Mouse (Mus musculus) hindbrain, postnatal 0 days (tissue): Measurements from ENCODE around the gene Ccdc69. TPM values are rescaled to one million over a fixed set of nuclear protein-coding genes. Genes with fewer than 3 reads are reported as not detected.

Source experiments
- ATAC-seq: fragments of 200-750 bp; cut with Nextera tagmentation; 2 replicates; pipeline ENCODE4 v1.8.0; 2017; ENCODE audit warnings: mild to moderate bottlenecking, moderate TSS enrichment, moderate library complexity
- DNase-seq: peaks from one replicate; pipeline ENCODE4 v3.0.0-alpha.2; 2015; ENCODE audit warnings: low spot score
- H3K27ac ChIP-seq: fragments of 300-500 bp; sonication (generic); 2 replicates; pipeline ENCODE4 v1.5.1; 2014; ENCODE audit warnings: mild to moderate bottlenecking
- H3K27me3 ChIP-seq: fragments of 300-500 bp; sonication (generic); 2 replicates; pipeline ENCODE4 v1.6.1; 2014; ENCODE audit warnings: low read length, mixed read lengths; ENCODE audit not compliant: insufficient read depth
- H3K36me3 ChIP-seq: fragments of 300-500 bp; sonication (generic); 2 replicates; pipeline ENCODE4 v1.6.1; 2014; ENCODE audit warnings: low read length, mixed read lengths; ENCODE audit not compliant: insufficient read depth
- H3K4me1 ChIP-seq: fragments of 300-500 bp; sonication (generic); 2 replicates; pipeline ENCODE4 v1.6.1; 2014; ENCODE audit warnings: antibody characterized with exemption, low read length, mixed read lengths; ENCODE audit not compliant: insufficient read depth
- H3K4me2 ChIP-seq: fragments of 300-500 bp; sonication (generic); 2 replicates; pipeline ENCODE4 v1.6.1; 2014; ENCODE audit warnings: low read depth, mild to moderate bottlenecking, low read length, moderate library complexity, mixed read lengths
- H3K4me3 ChIP-seq: fragments of 300-500 bp; sonication (generic); 2 replicates; pipeline ENCODE4 v1.5.1; 2014; ENCODE audit warnings: low read length
- H3K9ac ChIP-seq: fragments of 300-500 bp; sonication (generic); replicated peaks from 2 replicates; pipeline ENCODE4 v1.6.1; 2014; ENCODE audit warnings: mild to moderate bottlenecking, low read length, moderate library complexity, mixed read lengths
- H3K9me3 ChIP-seq: fragments of 300-500 bp; sonication (generic); 2 replicates; pipeline ENCODE4 v1.6.1; 2016; ENCODE audit warnings: low read length, mixed read lengths
- CTCF ChIP-seq: IDR thresholded peaks from 2 replicates; pipeline ENCODE4 v1.5.1; 2016; ENCODE audit warnings: antibody characterized with exemption, control low read depth, low read depth
- WGBS: fragments of 180-500 bp; shearing (Covaris S2); extraction: QIAGEN DNeasy Blood & Tissue Kit; methylation state at CpG from one replicate; pipeline ENCODE4 v1.1.7; 2014; 5-methylcytosine and 5-hydroxymethylcytosine counted together
- polyA plus RNA-seq: library from polyadenylated mRNA; unstranded; fragments of >200 nt; fragmentation: Nextera tagmentation; extraction: Ambion mirVana; gene quantifications from 2 replicates; pipeline ENCODE4 v1.2.1, GENCODE M21; 2015
- total RNA-seq: library from RNA; depleted of rRNA; stranded (reverse); fragments of >200 nt; gene quantifications from 2 replicates; pipeline ENCODE4 v1.2.3, GENCODE M21; 2014

Gene Ccdc69
- total and polyA plus RNA-seq, 2 experiments from 2014 or later: 0.56 TPM; not detected in 1

- TF ChIP-seq CTCF: no peak
- ATAC-seq: peak; percentile 16
- peak overlapping the region; percentile 25; the same call in 1 of the 2 replicates for H3K9ac ChIP-seq
- no peak for DNase-seq
- peaks cover 4% of the 10 kb centered on the region; the same call in 1 of the 2 replicates for H3K36me3 ChIP-seq
- peaks cover 30% of the 10 kb centered on the region for H3K4me1 ChIP-seq
- peak overlapping the region; percentile 30 for H3K4me2 ChIP-seq
- H3K4me3 ChIP-seq: no peak overlapping the region
- H3K27me3 ChIP-seq: no peaks in the 10 kb centered on the region
- peak overlapping the region; percentile 87 for H3K27ac ChIP-seq
- no peaks in the 10 kb centered on the region for H3K9me3 ChIP-seq
- 46% methylated on average over 3 of the region's 3 CpGs for WGBS
These were observed 54.3 kb downstream of the Ccdc69 start for GRCm38 (mm10) chr11:55023583-55023982.

- H3K9me3 ChIP-seq: no peaks in the 10 kb centered on the region
- peak; percentile 91 for ATAC-seq
- WGBS: 9% methylated on average over 10 of the region's 10 CpGs
- H3K36me3 ChIP-seq: peaks cover 4% of the 10 kb centered on the region; the same call in 1 of the 2 replicates
- DNase-seq: peak; percentile 91
- TF ChIP-seq CTCF: no peak
- H3K4me3 ChIP-seq: no peak overlapping the region
- H3K27me3 ChIP-seq: no peaks in the 10 kb centered on the region
- no peak overlapping the region; the same call in 1 of the 2 replicates for H3K9ac ChIP-seq
- peak overlapping the region; percentile 87 for H3K27ac ChIP-seq
- peaks cover 30% of the 10 kb centered on the region for H3K4me1 ChIP-seq
- peak overlapping the region; percentile 30 for H3K4me2 ChIP-seq
These were observed 54.8 kb downstream of the Ccdc69 start for GRCm38 (mm10) chr11:55023049-55023564.

- Histone ChIP-seq H3K4me3 (no peak overlapping the region), H3K27ac (peak overlapping the region; percentile 87), H3K4me2 (no peak overlapping the region), H3K27me3 (no peaks in the 10 kb centered on the region), H3K9me3 (no peaks in the 10 kb centered on the region), H3K4me1 (peaks cover 33% of the 10 kb centered on the region), H3K36me3 (peaks cover 4% of the 10 kb centered on the region; the same call in 1 of the 2 replicates), H3K9ac (no peak overlapping the region)
- ATAC-seq (no peak), DNase-seq (no peak)
- no peak for TF ChIP-seq CTCF
- 51% methylated on average over 5 of the region's 5 CpGs for WGBS
These were observed 55.4 kb downstream of the Ccdc69 start for GRCm38 (mm10) chr11:55022508-55022907.

GRCm38 (mm10) chr11:55021859-55022258 lies 56.1 kb downstream of the Ccdc69 start:
- Histone ChIP-seq H3K9ac (no peak overlapping the region), H3K4me3 (no peak overlapping the region), H3K36me3 (peaks cover 4% of the 10 kb centered on the region; the same call in 1 of the 2 replicates), H3K9me3 (no peaks in the 10 kb centered on the region), H3K4me2 (no peak overlapping the region), H3K27me3 (no peaks in the 10 kb centered on the region), H3K27ac (peak overlapping the region; percentile 87), H3K4me1 (peaks cover 39% of the 10 kb centered on the region)
- DNase-seq (no peak), ATAC-seq (no peak)
- TF ChIP-seq CTCF: no peak
- 43% methylated on average over 6 of the region's 6 CpGs for WGBS

GRCm38 (mm10) chr11:55021458-55021857 lies 56.5 kb downstream of the Ccdc69 start:
- Histone ChIP-seq H3K9ac (no peak overlapping the region), H3K4me1 (peaks cover 43% of the 10 kb centered on the region), H3K36me3 (peaks cover 4% of the 10 kb centered on the region; the same call in 1 of the 2 replicates), H3K4me3 (no peak overlapping the region), H3K27ac (peak overlapping the region; percentile 87), H3K27me3 (no peaks in the 10 kb centered on the region), H3K9me3 (no peaks in the 10 kb centered on the region), H3K4me2 (no peak overlapping the region)
- ATAC-seq (no peak), DNase-seq (no peak)
- TF ChIP-seq CTCF: no peak

- DNase-seq (no peak), ATAC-seq (no peak)
- Histone ChIP-seq H3K9me3 (no peaks in the 10 kb centered on the region), H3K4me3 (no peak overlapping the region), H3K27ac (no peak overlapping the region), H3K4me2 (no peak overlapping the region), H3K27me3 (no peaks in the 10 kb centered on the region), H3K4me1 (peaks cover 55% of the 10 kb centered on the region), H3K9ac (no peak overlapping the region), H3K36me3 (peaks cover 4% of the 10 kb centered on the region; the same call in 1 of the 2 replicates)
- 81% methylated on average over 2 of the region's 2 CpGs for WGBS
- TF ChIP-seq CTCF: no peak
These were observed 58.2 kb downstream of the Ccdc69 start for GRCm38 (mm10) chr11:55019711-55020110.

GRCm38 (mm10) chr11:55018034-55018433 lies 59.9 kb downstream of the Ccdc69 start:
- no peak overlapping the region for H3K27ac ChIP-seq
- no peak overlapping the region for H3K4me2 ChIP-seq
- no peak overlapping the region for H3K4me3 ChIP-seq
- H3K4me1 ChIP-seq: peaks cover 41% of the 10 kb centered on the region
- ATAC-seq: no peak
- H3K9me3 ChIP-seq: no peaks in the 10 kb centered on the region
- no peaks in the 10 kb centered on the region for H3K27me3 ChIP-seq
- no peak overlapping the region for H3K9ac ChIP-seq
- TF ChIP-seq CTCF: no peak
- no peak for DNase-seq
- WGBS: 77% methylated on average over 6 of the region's 6 CpGs
- peaks cover 4% of the 10 kb centered on the region; the same call in 1 of the 2 replicates for H3K36me3 ChIP-seq
